ENCODE assay signal across 10 mouse cellular contexts in genomic region chr2:62460231-62460710, GRCm38 (mm10). TPM values are rescaled to one million over a fixed set of nuclear protein-coding genes. Genes with fewer than 3 reads are reported as not detected.
DNase-seq lines count a peak whose midpoint lies in the region; ATAC-seq and TF ChIP-seq lines count a peak whose summit lies in the region.
"Had no signal": no experiment of that assay in that cellular context is flagged by ENCODE, and none has a peak within 500 bp of the region (broad histone marks: within the 10 kb centered on the region; RNA-seq: fewer than 3 reads in every experiment).

No protein-coding gene starts in this region.

- H3K9me3 ChIP-seq in MEL (replicated peaks; ENCODE audit: insufficient read depth, low read length), result no peaks in the 10 kb centered on the region
- H3K9me3 ChIP-seq in hindbrain, embryonic 13.5 days, result no peaks in the 10 kb centered on the region
- H3K9me3 ChIP-seq: limb, embryonic 12.5 days had no signal

- H3K36me3 ChIP-seq in MEL (ENCODE audit: control insufficient read depth in 1 of 2, insufficient read depth in 2 of 2, low read length in 2 of 2) (peaks cover 0 to 8% of the 10 kb centered on the region in 2 experiments; a peak in 2 of 4 replicates), macrophage (ENCODE audit: inconsistent target) (no peaks in the 10 kb centered on the region)
- no peaks in the 10 kb centered on the region for H3K36me3 ChIP-seq in hindbrain, embryonic 13.5 days
- H3K36me3 ChIP-seq: limb, embryonic 12.5 days had no signal

- H3K4me2 ChIP-seq in hindbrain, embryonic 13.5 days, result no peak overlapping the region
- H3K4me2 ChIP-seq: limb, embryonic 12.5 days had no signal

- H3K79me2 ChIP-seq in MEL (ENCODE audit: control insufficient read depth, insufficient read depth, low read length, poor library complexity) (no peaks in the 10 kb centered on the region), macrophage (ENCODE audit: inconsistent target) (no peaks in the 10 kb centered on the region)

- peak overlapping the region; percentile 57 for H3K9ac ChIP-seq in MEL (ENCODE audit: control insufficient read depth, low read depth, low read length, poor library complexity, severe bottlenecking)
- no peak overlapping the region for H3K9ac ChIP-seq in hindbrain, embryonic 13.5 days
- H3K9ac ChIP-seq: limb, embryonic 12.5 days had no signal

- peaks cover 6 to 12% of the 10 kb centered on the region in 2 experiments for H3K4me1 ChIP-seq in MEL (ENCODE audit: control insufficient read depth in 1 of 2, insufficient read depth in 2 of 2, low read length in 2 of 2)
- H3K4me1 ChIP-seq in hindbrain, embryonic 13.5 days (replicated peaks), result no peaks in the 10 kb centered on the region

- peak in 1 of 2 experiments; percentile 31; a peak in 1 of 4 replicates for TF ChIP-seq POLR2A in MEL (IDR thresholded peaks at IDR 0.05; ENCODE audit: control insufficient read depth in 1 of 2, insufficient read depth in 1 of 2, low read depth in 1 of 2, low read length in 2 of 2, poor library complexity in 1 of 2)

- H3K4me3 ChIP-seq in MEL (ENCODE audit: control insufficient read depth in 1 of 2, insufficient read depth in 1 of 2, low read depth in 2 of 2, low read length in 2 of 2) (peak overlapping the region; percentile 56 to 59), macrophage (ENCODE audit: inconsistent target) (no peak overlapping the region)
- H3K4me3 ChIP-seq in hindbrain, embryonic 13.5 days, result no peak overlapping the region
- H3K4me3 ChIP-seq: limb, embryonic 12.5 days had no signal

- DNase-seq in kidney, postnatal 14 days, result peak; percentile 15
- DNase-seq in kidney, postnatal 36 days, result no peak
- DNase-seq in B cell, adult 2 months, result peak; percentile 68 to 77
- peak; percentile 92 for DNase-seq in MEL (ENCODE audit: low read depth, low spot score)
- DNase-seq in cerebellum, adult 11 months, result no peak
- no peak for DNase-seq in adrenal gland, postnatal 25 days
- DNase-seq: right cerebral cortex, postnatal 25 days had no signal

- no peak for ATAC-seq in hindbrain, embryonic 13.5 days (ENCODE audit: low FRiP score)

- no peaks in the 10 kb centered on the region for H3K27me3 ChIP-seq in MEL (ENCODE audit: control insufficient read depth in 1 of 2, insufficient read depth in 2 of 2, low read length in 2 of 2)
- 0 out of 2 replicates have a peak, but pooled peaks cover 5% of the 10 kb centered on the region for H3K27me3 ChIP-seq in hindbrain, embryonic 13.5 days

- TF ChIP-seq EP300 in MEL (IDR thresholded peaks at IDR 0.05; ENCODE audit: low read depth in 1 of 2, low read length in 2 of 2), result peak; percentile 47 to 83

- no peak for TF ChIP-seq CTCF in MEL (IDR thresholded peaks at IDR 0.05 in 2 of 3, conservative IDR thresholded peaks at IDR 0.05 in 1 of 3; ENCODE audit: control insufficient read depth in 1 of 3, insufficient read depth in 1 of 3, low read depth in 2 of 3, low read length in 3 of 3, poor library complexity in 1 of 3, severe bottlenecking in 1 of 3)

- H3K27ac ChIP-seq in MEL (ENCODE audit: control insufficient read depth, low read depth, low read length), result peak overlapping the region; percentile 84
- H3K27ac ChIP-seq in macrophage, result 0 out of 2 replicates have a peak overlapping the region, but pooled peaks have one; percentile 27
- H3K27ac ChIP-seq in hindbrain, embryonic 13.5 days, result no peak overlapping the region
- H3K27ac ChIP-seq: limb, embryonic 12.5 days had no signal

- WGBS in macrophage (ENCODE audit: missing documents), result 2% methylated on average over 7 of the region's 7 CpGs
- WGBS in hindbrain, embryonic 13.5 days, result 85% methylated on average over 7 of the region's 7 CpGs

- TF ChIP-seq RAD21 in MEL (IDR thresholded peaks at IDR 0.05; ENCODE audit: low read depth, low read length), result peak; percentile 9

TF ChIP-seq in MEL, 35 proteins besides CTCF, POLR2A, EP300 and RAD21:
- TF ChIP-seq TBP (IDR thresholded peaks at IDR 0.05; ENCODE audit: low read depth, low read length) (peak; percentile 51; the same call in 1 of the 2 replicates), UBTF (IDR thresholded peaks at IDR 0.05; ENCODE audit: borderline replicate concordance, insufficient read depth, low read depth, low read length) (no peak), HCFC1 (IDR thresholded peaks at IDR 0.05; ENCODE audit: low read depth, low read length) (0 out of 2 replicates have a peak, but pooled peaks have one; percentile 6), USF2 (IDR thresholded peaks at IDR 0.05; ENCODE audit: borderline replicate concordance in 1 of 2, insufficient read depth in 1 of 2, low read depth in 1 of 2, low read length in 2 of 2) (no peak), CHD1 (IDR thresholded peaks at IDR 0.05; ENCODE audit: low read depth, low read length) (no peak), ELF1 (IDR thresholded peaks at IDR 0.05; ENCODE audit: low read depth, low read length) (no peak), BHLHE40 (IDR thresholded peaks at IDR 0.05; ENCODE audit: borderline replicate concordance, low read depth, low read length) (peak; percentile 89; the same call in 1 of the 2 replicates), KAT2A (conservative IDR thresholded peaks at IDR 0.05; ENCODE audit: low read depth, low read length) (no peak), MYC (IDR thresholded peaks at IDR 0.05; ENCODE audit: low read depth, low read length) (peak; percentile 81), SIN3A (IDR thresholded peaks at IDR 0.05; ENCODE audit: low read length) (peak; percentile 63; the same call in 1 of the 2 replicates), TCF12 (IDR thresholded peaks at IDR 0.05; ENCODE audit: low read depth, low read length) (peak; percentile 52), MAFK (IDR thresholded peaks at IDR 0.05; ENCODE audit: borderline replicate concordance, low read depth, low read length) (no peak), TAL1 (IDR thresholded peaks at IDR 0.05; ENCODE audit: low read length) (0 out of 2 replicates have a peak, but pooled peaks have one; percentile 6), ZNF384 (IDR thresholded peaks at IDR 0.05; ENCODE audit: low read depth, low read length) (peak; percentile 21; the same call in 1 of the 2 replicates), ZKSCAN1 (IDR thresholded peaks at IDR 0.05; ENCODE audit: low read depth, low read length) (no peak), NRF1 (IDR thresholded peaks at IDR 0.05; ENCODE audit: insufficient read depth, low read depth, low read length, poor library complexity, severe bottlenecking) (no peak), SMC3 (IDR thresholded peaks at IDR 0.05; ENCODE audit: low read depth, low read length) (peak; percentile 42), GATA1 (IDR thresholded peaks at IDR 0.05; ENCODE audit: low read depth, low read length) (peak; percentile 38), RCOR1 (IDR thresholded peaks at IDR 0.05; ENCODE audit: low read depth, low read length) (peak; percentile 70; the same call in 1 of the 2 replicates), CHD2 (IDR thresholded peaks at IDR 0.05; ENCODE audit: low read length) (no peak), MYB (IDR thresholded peaks at IDR 0.05; ENCODE audit: low read depth, low read length) (no peak), ZC3H11A (IDR thresholded peaks at IDR 0.05; ENCODE audit: low read depth, low read length) (no peak; the same call in 1 of the 2 replicates), GABPA (IDR thresholded peaks at IDR 0.05; ENCODE audit: low read depth, low read length) (no peak), MEF2A (IDR thresholded peaks at IDR 0.05; ENCODE audit: extremely low read depth, insufficient replicate concordance, low read depth, low read length, poor library complexity, severe bottlenecking) (no peak), MXI1 (IDR thresholded peaks at IDR 0.05; ENCODE audit: low read depth, low read length) (peak; percentile 61; the same call in 1 of the 2 replicates), NELFE (IDR thresholded peaks at IDR 0.05; ENCODE audit: low read depth, low read length) (no peak), USF1 (IDR thresholded peaks at IDR 0.05; ENCODE audit: low read depth, low read length) (peak; percentile 74), ZMIZ1 (IDR thresholded peaks at IDR 0.05; ENCODE audit: low read depth, low read length) (no peak), E2F4 (IDR thresholded peaks at IDR 0.05; ENCODE audit: borderline replicate concordance, low read depth, low read length) (no peak), POLR2AphosphoS2 (IDR thresholded peaks at IDR 0.05; ENCODE audit: low read length) (no peak), ETS1 (IDR thresholded peaks at IDR 0.05; ENCODE audit: low read depth, low read length) (peak; percentile 64; the same call in 1 of the 2 replicates), MAX (IDR thresholded peaks at IDR 0.05; ENCODE audit: low read length) (peak; percentile 65; the same call in 1 of the 2 replicates), MAZ (IDR thresholded peaks at IDR 0.05; ENCODE audit: low read depth, low read length) (0 out of 2 replicates have a peak, but pooled peaks have one; percentile 44), POLR2AphosphoS5 (IDR thresholded peaks at IDR 0.05; ENCODE audit: borderline replicate concordance, low read depth, low read length) (no peak), JUND (IDR thresholded peaks at IDR 0.05; ENCODE audit: low read depth, low read length) (no peak)
TF ChIP-seq in MEL: peak in this region for 16.

RNA-seq across cellular contexts. Expression of gene Gcg, which starts 23.2 kb away (rescaled TPM):
- total RNA-seq in MEL (2012; rRNA removed), result not detected in 2 replicates
- polyA plus RNA-seq in MEL (2012; ENCODE audit: insufficient read depth in 1 of 2, insufficient read length in 2 of 2, low read depth in 1 of 2, low replicate concordance in 2 of 2, missing spikeins in 1 of 2) (not detected), macrophage (2018) (not detected in 3 replicates)
- total RNA-seq in macrophage (2018; cell fraction: chromatin; rRNA removed), result not detected
- not detected for total RNA-seq in macrophage (2018; cell fraction: cytosol; rRNA removed)
- under 1 TPM in 1 of 26 experiments, not detected in 25; 0.86 TPM for total RNA-seq in macrophage (2018; cell fraction: nucleus; rRNA removed)
- not detected in 2 replicates for total RNA-seq in adrenal gland, postnatal 25 days (2021)
- 0.42 and 0.53 TPM in 2 replicates for polyA plus RNA-seq in hindbrain, embryonic 13.5 days (2015; fragmentation: Nextera tagmentation; extraction: Ambion mirVana)

RNA-seq across cellular contexts. Expression of gene Dpp4, which starts 48.2 kb away (rescaled TPM):
- 40.4 and 46.7 TPM in 2 replicates for total RNA-seq in MEL (2012; rRNA removed)
- polyA plus RNA-seq in MEL (2012; ENCODE audit: insufficient read depth in 1 of 2, insufficient read length in 2 of 2, low read depth in 1 of 2, low replicate concordance in 2 of 2, missing spikeins in 1 of 2) (10 to 100 TPM; 64.1 to 99.1 TPM), macrophage (2018) (0.19 to 1.1 TPM (median 0.91 TPM) in 3 replicates)
- 1 to 10 TPM in 2 of 26 experiments, under 1 TPM in 15, not detected in 9; 0.12 to 2.6 (median 0.30) TPM for total RNA-seq in macrophage (2018; cell fraction: chromatin; rRNA removed)
- total RNA-seq in macrophage (2018; cell fraction: cytosol; rRNA removed), result under 1 TPM; 0.10 to 0.61 (median 0.27) TPM
- total RNA-seq in macrophage (2018; cell fraction: nucleus; rRNA removed), result 1 to 10 TPM in 21 of 26 experiments, under 1 TPM in 5; 0.44 to 4.2 (median 1.4) TPM
- 0.70 and 2.9 TPM in 2 replicates for total RNA-seq in adrenal gland, postnatal 25 days (2021)
- 1.2 and 1.4 TPM in 2 replicates for polyA plus RNA-seq in hindbrain, embryonic 13.5 days (2015; fragmentation: Nextera tagmentation; extraction: Ambion mirVana)

Comparison
In these comparisons a context has a peak if more than half of its experiments do, and no peak if none do; other contexts are left out.
1. DNase-seq: peak in kidney, postnatal 14 days (single experiment), B cell, adult 2 months (2 of 2) and MEL (single experiment); none in kidney, postnatal 36 days (0 of 2), cerebellum, adult 11 months (single experiment) and adrenal gland, postnatal 25 days (single experiment).
2. H3K4me3 ChIP-seq: peak in MEL (2 of 2); none in macrophage (single experiment) and hindbrain, embryonic 13.5 days (single experiment).
3. RNA of gene Dpp4, which starts 48.2 kb away (polyA plus RNA-seq): 64.1 to 99.1 TPM in MEL; 1.2 to 1.4 TPM in hindbrain, embryonic 13.5 days and 0.19 to 1.1 TPM in macrophage; every median in the first group is over 10 times any median in the second.